Mouse (Mus musculus): ENCODE results near the gene Hist1h2ao.
A peak's percentile ranks its signal among the peaks of the same experiment; 100 is the strongest.

DNA sequence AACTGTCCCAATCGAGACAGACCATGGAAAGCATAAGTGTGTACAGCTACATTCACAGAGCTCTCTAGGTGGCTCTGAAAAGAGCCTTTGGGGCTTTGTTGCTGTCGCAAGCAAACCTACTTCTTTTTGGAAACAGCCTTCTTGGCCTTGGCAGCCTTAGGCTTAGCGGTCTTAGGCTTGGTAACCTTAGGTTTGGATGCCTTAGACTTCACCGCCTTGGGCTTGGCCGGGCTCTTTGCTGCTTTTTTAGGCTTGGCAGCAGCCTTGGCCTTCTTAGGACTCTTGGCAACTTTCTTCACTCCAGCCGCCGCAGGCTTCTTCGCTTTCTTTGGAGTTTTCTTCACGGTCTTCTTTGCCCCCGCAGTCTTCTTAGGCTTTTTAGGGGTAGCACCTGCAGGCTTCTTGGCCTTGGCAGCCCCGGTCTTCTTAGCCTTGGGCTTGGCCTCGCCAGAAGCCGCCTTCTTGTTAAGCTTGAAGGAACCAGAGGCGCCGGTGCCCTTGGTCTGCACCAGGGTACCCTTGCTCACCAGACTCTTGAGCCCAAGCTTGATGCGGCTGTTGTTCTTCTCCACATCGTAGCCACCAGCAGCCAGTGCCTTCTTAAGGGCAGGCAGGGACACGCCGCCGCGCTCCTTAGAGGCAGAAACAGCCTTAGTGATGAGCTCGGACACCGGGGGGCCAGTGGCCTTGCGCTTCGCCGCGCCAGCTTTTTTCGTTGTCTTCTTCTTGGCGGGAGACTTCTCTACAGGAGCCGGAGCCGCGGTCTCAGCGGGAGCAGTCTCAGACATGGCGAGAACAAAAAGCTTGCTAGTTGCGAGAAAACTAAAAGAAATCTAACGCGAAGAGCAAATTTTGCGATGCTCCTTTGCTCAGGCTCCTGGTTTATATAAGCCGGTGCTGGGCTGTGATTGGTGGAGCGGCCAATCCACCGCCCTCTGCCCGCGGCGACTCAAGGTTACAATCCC is 30.2 kb upstream of the Hist1h2ao start, which contains the start of gene Hist1h1b:
- TF ChIP-seq CTCF (IDR thresholded peaks at IDR 0.05; ENCODE audit: control insufficient read depth, insufficient read depth, low read length) (no peak), POLR2A (IDR thresholded peaks at IDR 0.05; ENCODE audit: borderline replicate concordance, control insufficient read depth, low read depth, low read length) (peak; percentile 100)

Measured in bone marrow, adult 2 months (tissue).